In the genomic region with DNA sequence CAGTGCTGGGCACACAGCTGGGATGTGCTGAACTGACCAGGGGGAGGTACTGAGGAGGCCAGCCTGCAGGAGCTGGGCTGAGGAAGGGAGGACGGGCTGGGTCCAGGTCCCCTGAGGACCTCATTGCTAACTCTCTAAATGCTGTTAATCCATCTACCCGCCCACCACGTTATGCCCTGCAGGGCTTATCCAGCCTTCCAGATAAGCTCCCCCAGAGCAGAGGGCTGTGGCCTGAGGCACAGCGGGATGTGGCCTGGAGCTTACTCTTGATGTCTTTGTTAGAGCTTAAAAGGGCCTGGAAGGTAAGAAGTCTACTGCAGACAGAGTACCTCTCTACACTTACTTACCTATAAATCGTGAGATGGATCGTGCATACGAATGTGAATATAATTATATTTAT, we compare ENCODE assay signal across 19 mouse cellular contexts.
"Had no signal": no experiment of that assay in that cellular context is flagged by ENCODE, and none has a peak within 500 bp of the region (broad histone marks: within the 10 kb centered on the region; RNA-seq: fewer than 3 reads in every experiment).

No protein-coding gene starts in this region.

- H3K9ac ChIP-seq: limb, embryonic 12.5 days; limb, embryonic 15.5 days; liver, embryonic 14.5 days; liver, postnatal 0 days; lung, embryonic 14.5 days had no signal

- H3K27ac ChIP-seq: kidney, postnatal 0 days; layer of hippocampus, adult 2 months; left cerebral cortex, adult 2 months; limb, embryonic 12.5 days; limb, embryonic 15.5 days; liver, embryonic 14.5 days had no signal

- H3K27me3 ChIP-seq: limb, embryonic 12.5 days; limb, embryonic 15.5 days had no signal

- ATAC-seq: inflammation-experienced regulatory T-cells, adult 6 months; intestine, embryonic 16.5 days; liver, postnatal 0 days had no signal

- H3K4me2 ChIP-seq: limb, embryonic 12.5 days; limb, embryonic 15.5 days; liver, embryonic 11.5 days; lung, embryonic 14.5 days had no signal

- H3K36me3 ChIP-seq: limb, embryonic 12.5 days; limb, embryonic 15.5 days had no signal

- DNase-seq: kidney, adult 18-20 months; kidney, adult 9 months; kidney, postnatal 25 days; layer of hippocampus, adult 9-11 months; liver, postnatal 0 days; lung, embryonic 14.5 days; lung, postnatal 10 days; lung, postnatal 4 days; thymus, adult 18-20 months; thymus, postnatal 4 days had no signal

- H3K4me3 ChIP-seq: layer of hippocampus, adult 2 months; left cerebral cortex, adult 2 months; limb, embryonic 12.5 days; limb, embryonic 15.5 days had no signal

- H3K9me3 ChIP-seq: limb, embryonic 12.5 days; limb, embryonic 15.5 days had no signal
